Mouse (Mus musculus) stomach, embryonic 16.5 days (tissue): Measurements from ENCODE around the gene Asb5. TPM values are rescaled to one million over a fixed set of nuclear protein-coding genes. Genes with fewer than 3 reads are reported as not detected.

Source experiments
- ATAC-seq: fragments of 200-750 bp; cut with Nextera tagmentation; 2 replicates; pipeline ENCODE4 v1.8.0; 2017; ENCODE audit warnings: moderate number of reproducible peaks, moderate TSS enrichment; ENCODE audit not compliant: insufficient read depth, low FRiP score
- H3K27ac ChIP-seq: fragments of 300-500 bp; sonication (generic); 2 replicates; pipeline ENCODE4 v1.5.1; 2014; ENCODE audit warnings: low read length
- H3K27me3 ChIP-seq: fragments of 300-500 bp; sonication (generic); 2 replicates; pipeline ENCODE4 v1.6.1; 2014; ENCODE audit warnings: low read length, control low read depth, mixed read lengths; ENCODE audit not compliant: control insufficient read depth, insufficient read depth
- H3K36me3 ChIP-seq: fragments of 300-500 bp; sonication (generic); 2 replicates; pipeline ENCODE4 v1.6.1; 2014; ENCODE audit warnings: low read length; ENCODE audit not compliant: control insufficient read depth, insufficient read depth
- H3K4me1 ChIP-seq: fragments of 300-500 bp; sonication (generic); 2 replicates; pipeline ENCODE4 v1.6.1; 2014; ENCODE audit warnings: low read length, control low read depth, mixed read lengths; ENCODE audit not compliant: control insufficient read depth, insufficient read depth
- H3K4me2 ChIP-seq: fragments of 300-500 bp; sonication (generic); 2 replicates; pipeline ENCODE4 v1.6.1; 2014; ENCODE audit warnings: low read depth, low read length, mixed read lengths
- H3K4me3 ChIP-seq: fragments of 300-500 bp; sonication (generic); replicated peaks from 2 replicates; pipeline ENCODE4 v1.5.1; 2014; ENCODE audit warnings: mild to moderate bottlenecking, low read length
- H3K9ac ChIP-seq: fragments of 300-500 bp; sonication (generic); 2 replicates; pipeline ENCODE4 v1.6.1; 2014; ENCODE audit warnings: low read length
- H3K9me3 ChIP-seq: fragments of 300-500 bp; sonication (generic); replicated peaks from 2 replicates; pipeline ENCODE4 v1.6.1; 2016; ENCODE audit warnings: low read length, control low read depth; ENCODE audit not compliant: control insufficient read depth
- WGBS: fragments of 180-500 bp; shearing (Covaris S2); extraction: QIAGEN DNeasy Blood & Tissue Kit; methylation state at CpG from one replicate; pipeline ENCODE4 v1.1.7; 2014; 5-methylcytosine and 5-hydroxymethylcytosine counted together
- polyA plus RNA-seq: library from polyadenylated mRNA; unstranded; fragments of >200 nt; fragmentation: Nextera tagmentation; extraction: Ambion mirVana; gene quantifications from 2 replicates; pipeline ENCODE4 v1.2.1, GENCODE M21; 2015

Gene Asb5
- polyA plus RNA-seq, 1 experiment from 2014 or later = 4.4 TPM

GRCm38 (mm10) chr8:54562137-54562536, 32.8 kb downstream of the Asb5 start:
- ATAC-seq = no peak
- 56% methylated on average over 4 of the region's 4 CpGs for WGBS
- no peak overlapping the region for H3K4me3 ChIP-seq

GRCm38 (mm10) chr8:54565181-54565580, 35.8 kb downstream of the Asb5 start:
- Histone ChIP-seq H3K27me3 (no peaks in the 10 kb centered on the region), H3K4me1 (no peaks in the 10 kb centered on the region)
- 73% methylated on average over 1 of the region's 1 CpGs for WGBS

More at GRCm38 (mm10) chr8:54562137-54562536, 32.8 kb downstream of the Asb5 start:
- H3K27ac ChIP-seq = no peak overlapping the region
- no peaks in the 10 kb centered on the region for H3K9me3 ChIP-seq
- H3K4me1 ChIP-seq = no peaks in the 10 kb centered on the region
- no peak overlapping the region for H3K9ac ChIP-seq
- no peaks in the 10 kb centered on the region for H3K27me3 ChIP-seq
- H3K4me2 ChIP-seq = no peak overlapping the region
- no peaks in the 10 kb centered on the region for H3K36me3 ChIP-seq

GRCm38 (mm10) chr8:54565603-54566260, 36.4 kb downstream of the Asb5 start:
- ATAC-seq = no peak
- no peak overlapping the region for H3K4me3 ChIP-seq
- H3K27me3 ChIP-seq = no peaks in the 10 kb centered on the region
- H3K9ac ChIP-seq = no peak overlapping the region
- no peaks in the 10 kb centered on the region for H3K4me1 ChIP-seq
- H3K36me3 ChIP-seq = no peaks in the 10 kb centered on the region
- no peak overlapping the region for H3K27ac ChIP-seq
- 85% methylated on average over 7 of the region's 7 CpGs for WGBS
- no peak overlapping the region for H3K4me2 ChIP-seq
- no peaks in the 10 kb centered on the region for H3K9me3 ChIP-seq

More at GRCm38 (mm10) chr8:54565181-54565580, 35.8 kb downstream of the Asb5 start:
- Histone ChIP-seq H3K9me3 (no peaks in the 10 kb centered on the region), H3K4me2 (no peak overlapping the region), H3K4me3 (no peak overlapping the region), H3K36me3 (no peaks in the 10 kb centered on the region), H3K27ac (no peak overlapping the region), H3K9ac (no peak overlapping the region)
- no peak for ATAC-seq

GRCm38 (mm10) chr8:54567168-54567567, 37.8 kb downstream of the Asb5 start:
- ATAC-seq = no peak
- H3K9ac ChIP-seq = no peak overlapping the region
- H3K36me3 ChIP-seq = no peaks in the 10 kb centered on the region
- H3K4me3 ChIP-seq = no peak overlapping the region
- H3K9me3 ChIP-seq = no peaks in the 10 kb centered on the region
- no peak overlapping the region for H3K27ac ChIP-seq
- no peaks in the 10 kb centered on the region for H3K27me3 ChIP-seq
- 57% methylated on average over 2 of the region's 2 CpGs for WGBS
- no peak overlapping the region for H3K4me2 ChIP-seq
- no peaks in the 10 kb centered on the region for H3K4me1 ChIP-seq

GRCm38 (mm10) chr8:54570618-54571609, 41.5 kb downstream of the Asb5 start:
- H3K4me3 ChIP-seq = no peak overlapping the region
- H3K4me1 ChIP-seq = no peaks in the 10 kb centered on the region
- H3K27me3 ChIP-seq = no peaks in the 10 kb centered on the region
- 42% methylated on average over 15 of the region's 15 CpGs for WGBS
- H3K4me2 ChIP-seq = peak overlapping the region; percentile 26; the same call in 1 of the 2 replicates
- H3K9me3 ChIP-seq = no peaks in the 10 kb centered on the region
- no peak overlapping the region for H3K27ac ChIP-seq
- no peak for ATAC-seq
- no peaks in the 10 kb centered on the region for H3K36me3 ChIP-seq
- H3K9ac ChIP-seq = no peak overlapping the region

- H3K4me2 ChIP-seq = no peak overlapping the region
- WGBS = 72% methylated on average over 3 of the region's 3 CpGs
- H3K4me3 ChIP-seq = no peak overlapping the region
- H3K27ac ChIP-seq = no peak overlapping the region
- no peak overlapping the region for H3K9ac ChIP-seq
- no peaks in the 10 kb centered on the region for H3K36me3 ChIP-seq
- ATAC-seq = no peak
- H3K9me3 ChIP-seq = no peaks in the 10 kb centered on the region
- no peaks in the 10 kb centered on the region for H3K27me3 ChIP-seq
- H3K4me1 ChIP-seq = no peaks in the 10 kb centered on the region
Observed at GRCm38 (mm10) chr8:54581436-54581835, 52.1 kb downstream of the Asb5 start.

- Histone ChIP-seq H3K36me3 (no peaks in the 10 kb centered on the region), H3K4me1 (no peaks in the 10 kb centered on the region), H3K4me3 (no peak overlapping the region), H3K4me2 (no peak overlapping the region), H3K9ac (no peak overlapping the region), H3K9me3 (no peaks in the 10 kb centered on the region), H3K27ac (no peak overlapping the region), H3K27me3 (no peaks in the 10 kb centered on the region)
- WGBS = 51% methylated on average over 1 of the region's 1 CpGs
- ATAC-seq = no peak
Observed at GRCm38 (mm10) chr8:54582886-54583285, 53.5 kb downstream of the Asb5 start.

- Histone ChIP-seq H3K27ac (no peak overlapping the region), H3K36me3 (no peaks in the 10 kb centered on the region), H3K4me3 (no peak overlapping the region), H3K9me3 (no peaks in the 10 kb centered on the region), H3K9ac (no peak overlapping the region), H3K4me2 (no peak overlapping the region), H3K4me1 (no peaks in the 10 kb centered on the region), H3K27me3 (no peaks in the 10 kb centered on the region)
- ATAC-seq = no peak
- WGBS = 76% methylated on average over 5 of the region's 5 CpGs
Observed at GRCm38 (mm10) chr8:54594634-54595033, 65.3 kb downstream of the Asb5 start.

GRCm38 (mm10) chr8:54596051-54596450, 66.7 kb downstream of the Asb5 start:
- Histone ChIP-seq H3K9ac (no peak overlapping the region), H3K36me3 (no peaks in the 10 kb centered on the region), H3K4me3 (no peak overlapping the region), H3K4me2 (no peak overlapping the region), H3K27ac (no peak overlapping the region), H3K9me3 (no peaks in the 10 kb centered on the region), H3K27me3 (no peaks in the 10 kb centered on the region), H3K4me1 (0 out of 2 replicates have a peak, but pooled peaks cover 3% of the 10 kb centered on the region)
- WGBS = 71% methylated on average over 2 of the region's 2 CpGs
- ATAC-seq = no peak
